Mouse (Mus musculus) limb, embryonic 13.5 days (tissue): ENCODE measurements around the gene Cela3b. TPM values are rescaled to one million over a fixed set of nuclear protein-coding genes. Genes with fewer than 3 reads are reported as not detected.
"Not testable (repeated sequence)": the region's sequence is repeated elsewhere in the genome, so short reads cannot be mapped to it uniquely, and the experiment has no call there.

Source experiments
- ATAC-seq: fragments of 200-750 bp; cut with Nextera tagmentation; 2 replicates; pipeline ENCODE4 v1.8.0; 2017; ENCODE audit warnings: low read depth, moderate number of reproducible peaks, moderate TSS enrichment; ENCODE audit not compliant: low FRiP score
- H3K27ac ChIP-seq: fragments of 300-500 bp; sonication (generic); 2 replicates; pipeline ENCODE4 v1.5.1; 2015; ENCODE audit warnings: inconsistent platforms, mild to moderate bottlenecking, moderate library complexity
- H3K27me3 ChIP-seq: fragments of 300-500 bp; sonication (generic); 2 replicates; pipeline ENCODE4 v1.6.1; 2015; ENCODE audit warnings: mild to moderate bottlenecking, inconsistent platforms
- H3K36me3 ChIP-seq: fragments of 300-500 bp; sonication (generic); 2 replicates; pipeline ENCODE4 v1.6.1; 2015; ENCODE audit warnings: inconsistent platforms, mild to moderate bottlenecking, moderate library complexity
- H3K4me1 ChIP-seq: fragments of 300-500 bp; sonication (generic); 2 replicates; pipeline ENCODE4 v1.6.1; 2015; ENCODE audit warnings: inconsistent platforms
- H3K4me2 ChIP-seq: fragments of 300-500 bp; sonication (generic); replicated peaks from 2 replicates; pipeline ENCODE4 v1.6.1; 2015; ENCODE audit warnings: inconsistent platforms, mild to moderate bottlenecking, moderate library complexity
- H3K4me3 ChIP-seq: fragments of 300-500 bp; sonication (generic); 2 replicates; pipeline ENCODE4 v1.5.1; 2015; ENCODE audit warnings: moderate library complexity, mild to moderate bottlenecking, inconsistent platforms
- H3K9ac ChIP-seq: fragments of 300-500 bp; sonication (generic); 2 replicates; pipeline ENCODE4 v1.6.1; 2015; ENCODE audit warnings: mild to moderate bottlenecking, inconsistent platforms
- H3K9me3 ChIP-seq: fragments of 300-500 bp; sonication (generic); 2 replicates; pipeline ENCODE4 v1.6.1; 2016; ENCODE audit warnings: inconsistent platforms
- WGBS: fragments of 180-500 bp; shearing (Covaris S2); methylation state at CpG from one replicate; pipeline ENCODE4 v1.1.7; 2015; 5-methylcytosine and 5-hydroxymethylcytosine counted together
- polyA plus RNA-seq: library from polyadenylated mRNA; unstranded; fragments of >200 nt; fragmentation: Nextera tagmentation; extraction: Ambion mirVana; gene quantifications from 2 replicates; pipeline ENCODE4 v1.2.1, GENCODE M21; 2015

The Cela3b gene
- polyA plus RNA-seq, 1 experiment from 2014 or later = 0.15 TPM

- Histone ChIP-seq H3K27ac (no peak overlapping the region), H3K4me1 (peaks cover 15% of the 10 kb centered on the region), H3K4me2 (no peak overlapping the region), H3K36me3 (no peaks in the 10 kb centered on the region), H3K9ac (no peak overlapping the region), H3K4me3 (no peak overlapping the region), H3K27me3 (no peaks in the 10 kb centered on the region), H3K9me3 (no peaks in the 10 kb centered on the region)
- no peak for ATAC-seq
- WGBS = 90% methylated on average over 4 of the region's 4 CpGs
Observed at GRCm38 (mm10) chr4:137445881-137446280, 15.5 kb upstream of the Cela3b start.

GRCm38 (mm10) chr4:137443625-137444024, 13.3 kb upstream of the Cela3b start:
- H3K27ac ChIP-seq = no peak overlapping the region
- WGBS = 25% methylated on average over 5 of the region's 5 CpGs
- H3K4me3 ChIP-seq = no peak overlapping the region
- H3K27me3 ChIP-seq = no peaks in the 10 kb centered on the region
- no peak overlapping the region for H3K4me2 ChIP-seq
- H3K9me3 ChIP-seq = no peaks in the 10 kb centered on the region
- no peak overlapping the region for H3K9ac ChIP-seq
- ATAC-seq = no peak
- no peaks in the 10 kb centered on the region for H3K36me3 ChIP-seq
- peaks cover 10% of the 10 kb centered on the region for H3K4me1 ChIP-seq

- Histone ChIP-seq H3K4me1 (no peaks in the 10 kb centered on the region), H3K27me3 (no peaks in the 10 kb centered on the region), H3K27ac (no peak overlapping the region), H3K4me2 (no peak overlapping the region), H3K9me3 (no peaks in the 10 kb centered on the region), H3K36me3 (no peaks in the 10 kb centered on the region), H3K4me3 (no peak overlapping the region), H3K9ac (no peak overlapping the region)
- no peak for ATAC-seq
- WGBS = 83% methylated on average over 4 of the region's 4 CpGs
Observed at GRCm38 (mm10) chr4:137441332-137441731, 11.0 kb upstream of the Cela3b start.

- no peak for ATAC-seq
Observed at GRCm38 (mm10) chr4:137438842-137439241, 8.5 kb upstream of the Cela3b start.

GRCm38 (mm10) chr4:137436979-137437669, 6.8 kb upstream of the Cela3b start:
- Histone ChIP-seq H3K9ac (no peak overlapping the region), H3K4me1 (no peaks in the 10 kb centered on the region), H3K27me3 (no peaks in the 10 kb centered on the region), H3K36me3 (no peaks in the 10 kb centered on the region), H3K4me2 (no peak overlapping the region), H3K27ac (no peak overlapping the region), H3K4me3 (no peak overlapping the region), H3K9me3 (no peaks in the 10 kb centered on the region)
- 87% methylated on average over 8 of the region's 8 CpGs for WGBS
- no peak for ATAC-seq

More at GRCm38 (mm10) chr4:137438842-137439241, 8.5 kb upstream of the Cela3b start:
- Histone ChIP-seq H3K27ac (no peak overlapping the region), H3K9me3 (no peaks in the 10 kb centered on the region), H3K27me3 (no peaks in the 10 kb centered on the region), H3K36me3 (no peaks in the 10 kb centered on the region), H3K4me1 (no peaks in the 10 kb centered on the region), H3K4me3 (no peak overlapping the region), H3K4me2 (no peak overlapping the region), H3K9ac (no peak overlapping the region)
- WGBS = 87% methylated on average over 8 of the region's 8 CpGs

- ATAC-seq, H3K27me3 ChIP-seq, H3K9ac ChIP-seq, H3K9me3 ChIP-seq, H3K27ac ChIP-seq, H3K36me3 ChIP-seq, H3K4me2 ChIP-seq, H3K4me1 ChIP-seq, H3K4me3 ChIP-seq: not testable (repeated sequence)
- WGBS = 74% methylated on average over 10 of the region's 10 CpGs
Observed at GRCm38 (mm10) chr4:137432700-137433550, 2.6 kb upstream of the Cela3b start.

- Histone ChIP-seq H3K27ac (no peak overlapping the region), H3K4me1 (no peaks in the 10 kb centered on the region), H3K4me3 (no peak overlapping the region), H3K9me3 (no peaks in the 10 kb centered on the region), H3K27me3 (no peaks in the 10 kb centered on the region), H3K36me3 (no peaks in the 10 kb centered on the region), H3K9ac (no peak overlapping the region), H3K4me2 (no peak overlapping the region)
- 78% methylated on average over 11 of the region's 11 CpGs for WGBS
- no peak for ATAC-seq
Observed at GRCm38 (mm10) chr4:137417712-137418564, 12.4 kb downstream of the Cela3b start.

- no peak overlapping the region for H3K27ac ChIP-seq
- H3K9ac ChIP-seq = no peak overlapping the region
- H3K4me2 ChIP-seq = no peak overlapping the region
- 77% methylated on average over 1 of the region's 1 CpGs for WGBS
- H3K27me3 ChIP-seq = no peaks in the 10 kb centered on the region
- no peak for ATAC-seq
- no peak overlapping the region for H3K4me3 ChIP-seq
- no peaks in the 10 kb centered on the region for H3K4me1 ChIP-seq
- H3K9me3 ChIP-seq = no peaks in the 10 kb centered on the region
- no peaks in the 10 kb centered on the region for H3K36me3 ChIP-seq
Observed at GRCm38 (mm10) chr4:137414936-137415335, 15.4 kb downstream of the Cela3b start.

- not testable (repeated sequence) for H3K4me3 ChIP-seq, H3K9me3 ChIP-seq, ATAC-seq, H3K36me3 ChIP-seq, H3K4me2 ChIP-seq, H3K9ac ChIP-seq, H3K4me1 ChIP-seq, H3K27me3 ChIP-seq, H3K27ac ChIP-seq
- WGBS = 88% methylated on average over 7 of the region's 7 CpGs
Observed at GRCm38 (mm10) chr4:137412185-137412709, 18.1 kb downstream of the Cela3b start.

GRCm38 (mm10) chr4:137409691-137410090, 20.6 kb downstream of the Cela3b start, which contains the start of gene Cela3a:
Gene Cela3a, minus strand, starts transcription at chr4:137409791.
- no peak within 1 kb of the TSS for H3K4me2 ChIP-seq
- no peak within 1 kb of the TSS for H3K27ac ChIP-seq
- H3K4me3 ChIP-seq = no peak within 1 kb of the TSS
- WGBS = 91% methylated on average over 5 of the region's 5 CpGs
- H3K9me3 ChIP-seq = no peaks in the 10 kb centered on the region
- H3K27me3 ChIP-seq = no peaks in the 10 kb centered on the region
- H3K4me1 ChIP-seq = no peaks in the 10 kb centered on the region
- no peaks in the 10 kb centered on the region for H3K36me3 ChIP-seq
- no peak for ATAC-seq
- H3K9ac ChIP-seq = no peak within 1 kb of the TSS

GRCm38 (mm10) chr4:137405571-137405970, 24.8 kb downstream of the Cela3b start:
- Histone ChIP-seq H3K9me3 (no peaks in the 10 kb centered on the region), H3K27me3 (no peaks in the 10 kb centered on the region), H3K27ac (no peak overlapping the region), H3K4me3 (no peak overlapping the region), H3K4me1 (no peaks in the 10 kb centered on the region), H3K9ac (no peak overlapping the region), H3K4me2 (no peak overlapping the region), H3K36me3 (no peaks in the 10 kb centered on the region)
- WGBS = 84% methylated on average over 3 of the region's 3 CpGs
- no peak for ATAC-seq
